Mouse (Mus musculus): ENCODE measurements around the gene Apoa1.
A peak's percentile ranks its signal among the peaks of the same experiment; 100 is the strongest.

Gene Apoa1

DNA sequence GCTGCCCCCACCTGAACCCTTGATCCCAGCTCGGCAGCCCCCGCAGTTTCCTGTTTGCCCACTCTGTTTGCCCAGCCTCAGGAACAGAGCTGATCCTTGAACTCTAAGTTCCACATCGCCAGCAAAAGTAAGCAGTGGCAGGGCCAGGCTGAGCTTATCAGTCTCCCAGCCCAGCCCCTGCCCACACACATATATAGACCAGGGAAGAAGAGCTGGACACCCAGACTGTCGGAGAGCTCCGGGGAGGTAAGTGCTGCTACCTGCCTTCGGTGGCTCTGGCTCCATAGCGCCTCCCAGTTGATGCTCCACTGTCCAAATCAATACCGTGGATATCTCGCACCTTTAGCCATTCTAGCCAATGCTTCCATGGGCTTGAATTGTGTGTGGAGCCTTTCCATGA, at the start of gene Apoa1:
TSS of gene Apoa1 (plus strand) at position 90 of the 400 bp plus-strand sequence.
- DNase-seq: no peak

DNA sequence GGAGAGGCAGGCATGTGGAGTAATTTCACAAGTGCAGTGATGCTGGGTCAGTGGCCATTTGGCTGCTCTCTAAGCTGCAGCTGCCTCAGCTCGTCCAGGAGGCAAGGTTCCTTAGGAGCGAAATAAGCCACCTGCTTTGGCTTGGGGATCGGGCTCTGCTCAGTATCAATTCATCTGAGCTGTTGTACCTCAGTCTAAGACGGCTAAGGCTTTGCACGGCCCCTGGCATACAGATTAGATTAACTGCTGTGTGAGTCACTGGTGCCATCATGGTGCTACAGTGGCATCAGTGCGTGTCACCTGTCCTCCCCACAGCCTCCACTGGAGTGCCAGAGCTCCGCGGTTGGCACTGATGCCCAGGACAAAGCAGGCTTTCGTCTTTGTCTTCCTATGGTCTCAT, 49.8 kb upstream of the Apoa1 start:
- DNase-seq: no peak

DNA sequence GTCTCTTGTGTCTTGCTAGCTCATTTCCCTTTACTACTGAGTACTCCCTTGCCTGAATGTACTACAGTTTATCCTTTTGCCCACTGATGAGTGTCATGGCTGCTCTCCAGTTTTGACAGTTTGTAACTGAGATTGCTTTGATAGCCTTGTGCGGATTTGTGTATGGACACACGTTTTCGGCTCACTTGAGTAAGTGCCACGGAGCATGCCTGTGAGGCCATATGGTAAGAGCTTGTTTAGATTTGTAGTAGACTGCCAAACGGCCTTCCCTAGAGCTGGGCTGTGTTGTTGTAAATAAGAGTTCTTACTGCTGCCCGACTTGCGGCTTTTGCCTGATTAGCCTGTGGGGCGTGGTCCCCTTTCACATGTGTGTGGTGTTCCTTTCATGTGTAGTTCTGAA, 47.1 kb upstream of the Apoa1 start:
- no peak for DNase-seq

- peak in 1 of 2 experiments; percentile 29 for DNase-seq
Observed at GRCm38 (mm10) chr9:46184542-46184941, 43.8 kb upstream of the Apoa1 start.

DNA sequence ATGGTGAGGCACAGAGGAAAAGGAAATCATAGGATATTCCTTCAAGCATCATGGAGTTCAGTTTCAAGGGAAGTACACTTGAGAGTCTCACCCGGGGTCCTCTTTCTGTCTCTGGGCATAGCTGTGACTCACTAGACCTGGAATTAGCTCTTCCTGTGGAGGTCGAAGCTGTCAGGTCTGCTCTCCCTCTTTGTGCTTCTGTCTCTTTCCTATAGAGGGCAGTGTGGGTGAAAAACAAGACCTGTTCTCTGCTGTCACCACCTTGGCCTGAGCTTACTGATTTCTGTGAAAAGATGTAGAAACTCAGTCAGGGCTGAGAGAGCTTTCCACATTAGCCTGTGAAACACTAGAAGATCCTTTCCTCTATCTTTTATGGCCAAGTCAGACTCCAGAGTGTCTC, 43.2 kb upstream of the Apoa1 start:
- peak in 1 of 2 experiments; percentile 37 for DNase-seq

DNA sequence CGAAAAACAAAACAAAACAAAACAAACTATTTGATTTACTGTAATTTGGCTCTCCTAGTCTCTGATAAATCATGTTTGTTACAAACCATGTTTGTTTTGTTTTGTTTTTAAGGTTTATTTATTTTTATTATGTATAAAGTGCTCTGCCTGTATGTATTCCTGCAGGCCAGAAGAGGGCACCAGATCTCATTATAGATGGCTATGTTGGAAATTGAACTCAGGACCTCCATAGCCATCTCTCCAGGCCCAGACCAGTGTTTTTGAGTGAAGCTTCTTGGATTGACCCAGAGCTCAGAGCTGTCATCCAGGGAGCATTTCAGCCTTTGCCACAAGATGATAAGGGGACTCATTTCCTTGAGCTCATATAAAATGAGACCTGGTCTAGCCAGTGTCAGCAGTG, 42.0 kb upstream of the Apoa1 start:
- DNase-seq: no peak

- no peak for DNase-seq
Observed at GRCm38 (mm10) chr9:46188370-46188769, 40.0 kb upstream of the Apoa1 start.

- no peak for DNase-seq
Observed at GRCm38 (mm10) chr9:46188956-46189355, 39.4 kb upstream of the Apoa1 start.

- DNase-seq: no peak
Observed at GRCm38 (mm10) chr9:46189381-46189780, 39.0 kb upstream of the Apoa1 start.

DNA sequence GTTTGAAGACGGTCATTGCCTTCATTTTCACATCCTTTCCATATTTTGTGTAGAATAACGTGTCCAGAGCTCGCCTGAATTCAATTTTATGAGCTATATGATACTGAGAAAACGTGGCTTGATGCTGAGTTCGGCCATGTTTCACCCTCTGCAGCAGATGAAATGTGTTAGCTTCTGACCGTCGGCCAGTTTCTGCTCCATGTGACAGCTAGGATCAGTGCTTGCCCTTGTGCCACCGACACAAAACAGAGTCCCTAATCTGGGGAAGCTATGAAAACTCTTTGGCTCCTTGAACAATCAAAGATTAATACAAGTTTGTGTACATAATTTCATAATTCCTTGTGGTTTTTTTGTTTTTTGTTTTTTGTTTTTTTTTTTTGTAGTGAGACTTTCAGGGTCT, 37.1 kb upstream of the Apoa1 start:
- DNase-seq: peak in 1 of 2 experiments; percentile 27

DNA sequence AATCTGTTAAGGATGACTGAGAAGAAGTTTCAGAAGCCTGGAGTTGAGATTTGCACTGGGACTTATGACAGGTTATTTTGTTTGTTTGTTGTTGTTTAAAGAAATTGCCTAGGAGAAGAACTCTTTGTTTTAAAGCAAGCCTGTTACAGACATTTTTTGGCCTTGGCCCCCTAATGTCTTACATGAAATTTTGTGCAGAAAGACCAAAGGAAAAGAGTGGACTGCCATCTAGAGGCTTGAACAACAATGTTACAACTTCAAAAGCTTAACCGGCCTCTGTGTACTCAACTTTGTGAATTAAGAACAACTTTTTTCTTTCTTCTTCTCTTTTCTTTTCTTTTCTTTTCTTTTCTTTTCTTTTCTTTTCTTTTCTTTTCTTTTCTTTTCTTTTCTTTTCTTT, 36.7 kb upstream of the Apoa1 start:
- no peak for DNase-seq

DNA sequence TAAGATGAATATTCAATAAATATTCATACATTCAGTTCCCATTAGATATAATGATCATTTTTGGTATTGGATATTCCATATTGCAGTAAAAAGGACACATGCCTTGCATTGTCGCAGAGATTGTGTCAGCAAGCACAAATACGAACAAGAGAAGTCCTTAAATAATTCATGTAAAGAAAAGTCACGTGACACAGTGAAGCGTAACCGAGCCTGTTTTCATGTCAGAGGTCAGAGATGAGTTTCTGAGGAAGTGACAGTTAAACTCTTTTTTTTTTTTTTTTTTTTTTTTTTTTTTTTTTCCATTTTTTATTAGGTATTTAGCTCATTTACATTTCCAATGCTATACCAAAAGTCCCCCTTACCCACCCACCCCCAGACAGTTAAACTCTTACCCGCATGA, 35.7 kb upstream of the Apoa1 start:
- DNase-seq: no peak

DNA sequence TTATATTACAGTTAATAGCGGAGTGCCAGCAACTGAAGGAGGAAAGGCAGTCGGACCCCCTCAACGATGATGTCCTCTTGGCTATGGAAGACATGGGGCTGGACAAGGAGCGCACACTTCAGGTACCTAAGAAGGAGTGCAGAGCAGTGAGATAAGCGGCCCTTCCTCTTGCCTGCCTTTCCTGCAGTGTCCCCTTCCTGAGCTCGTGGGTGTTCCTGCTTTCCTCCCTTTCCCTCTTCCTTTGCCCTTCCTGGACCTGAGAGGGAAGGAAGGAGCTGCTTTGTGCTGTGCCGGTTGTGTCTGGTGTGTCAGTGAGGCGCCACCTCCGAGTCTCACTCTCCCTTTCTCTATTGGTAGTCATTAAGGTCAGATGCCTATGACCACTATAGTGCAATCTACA, 33.6 kb upstream of the Apoa1 start:
- no peak for DNase-seq

- no peak for DNase-seq
Observed at GRCm38 (mm10) chr9:46196699-46197169, 31.6 kb upstream of the Apoa1 start.

DNA sequence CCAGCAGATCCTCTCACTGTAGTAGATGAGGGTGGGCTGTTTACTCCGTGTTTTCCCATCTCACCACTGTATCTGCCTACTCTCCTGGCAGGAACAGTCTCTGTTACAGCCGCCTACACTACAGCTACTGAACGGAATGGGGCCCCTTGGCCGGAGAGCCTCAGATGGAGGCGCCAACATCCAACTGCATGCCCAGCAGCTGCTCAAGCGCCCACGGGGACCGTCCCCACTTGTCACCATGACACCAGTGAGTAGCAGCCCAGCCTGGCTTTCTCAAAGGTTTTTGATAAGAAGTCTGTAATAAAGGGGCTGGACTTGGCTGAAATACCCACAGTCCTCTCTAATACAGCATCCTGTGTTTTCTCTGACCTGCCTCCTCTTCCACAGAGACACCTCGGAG, 29.9 kb upstream of the Apoa1 start:
- DNase-seq: no peak

GRCm38 (mm10) chr9:46198936-46199335, 29.4 kb upstream of the Apoa1 start:
- no peak for DNase-seq

DNA sequence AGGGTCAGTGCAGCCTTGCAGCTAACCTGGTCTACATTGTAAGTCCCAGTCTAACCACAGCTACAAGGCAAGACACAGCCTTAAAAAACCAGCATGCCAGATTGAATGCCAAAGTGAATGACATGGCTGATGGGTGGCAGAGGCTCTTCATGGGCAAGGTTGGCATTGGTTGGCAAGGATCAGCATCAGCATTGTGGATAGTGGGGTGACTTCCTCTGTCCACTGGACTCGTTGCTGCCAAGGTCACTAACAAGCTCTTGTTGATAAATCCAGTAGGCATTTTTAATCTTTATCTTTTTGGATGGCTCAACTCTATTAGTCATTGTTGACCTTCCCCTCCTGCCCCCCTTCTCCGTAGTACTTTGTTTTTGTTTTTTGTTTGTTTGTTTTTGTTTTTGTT, 28.8 kb upstream of the Apoa1 start:
- DNase-seq: no peak

DNA sequence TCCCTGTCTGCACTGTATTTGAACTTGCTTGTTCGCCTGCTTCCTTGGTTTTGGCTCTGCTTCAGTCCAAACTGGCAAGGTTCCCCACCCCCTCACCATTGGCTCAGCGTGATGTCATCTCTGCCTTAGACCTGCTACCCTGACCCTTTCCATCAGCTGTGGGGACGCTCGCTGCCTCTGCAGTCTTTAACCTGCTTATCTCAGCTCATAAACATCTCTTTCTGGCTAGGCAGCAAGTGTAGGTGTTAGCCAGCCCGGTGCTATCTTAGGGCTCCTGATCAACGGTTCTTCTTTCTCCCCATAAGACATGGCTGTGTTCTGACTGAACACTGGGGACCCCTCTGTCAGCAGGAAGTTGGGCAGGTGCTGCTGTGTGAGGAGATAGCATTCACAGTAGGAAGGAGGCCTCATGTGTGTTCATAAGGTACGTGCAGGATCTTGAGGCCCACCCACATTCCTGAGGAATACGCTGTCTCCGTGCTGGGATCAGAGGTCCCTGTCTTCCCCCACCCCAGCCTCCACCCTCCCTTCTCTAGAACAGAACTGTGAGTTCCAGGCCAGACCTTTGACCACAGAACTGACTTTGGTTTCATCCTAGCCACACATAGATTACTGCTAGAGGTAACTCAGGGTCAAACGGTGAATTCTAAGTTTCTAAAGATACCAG, 21.4 kb upstream of the Apoa1 start:
- peak in 1 of 2 experiments; percentile 46 for DNase-seq

- no peak for DNase-seq
Observed at GRCm38 (mm10) chr9:46207501-46207869, 20.9 kb upstream of the Apoa1 start.

- DNase-seq: no peak
Observed at GRCm38 (mm10) chr9:46208401-46208974, 19.9 kb upstream of the Apoa1 start.

- no peak for DNase-seq
Observed at GRCm38 (mm10) chr9:46210473-46210872, 17.9 kb upstream of the Apoa1 start.

DNA sequence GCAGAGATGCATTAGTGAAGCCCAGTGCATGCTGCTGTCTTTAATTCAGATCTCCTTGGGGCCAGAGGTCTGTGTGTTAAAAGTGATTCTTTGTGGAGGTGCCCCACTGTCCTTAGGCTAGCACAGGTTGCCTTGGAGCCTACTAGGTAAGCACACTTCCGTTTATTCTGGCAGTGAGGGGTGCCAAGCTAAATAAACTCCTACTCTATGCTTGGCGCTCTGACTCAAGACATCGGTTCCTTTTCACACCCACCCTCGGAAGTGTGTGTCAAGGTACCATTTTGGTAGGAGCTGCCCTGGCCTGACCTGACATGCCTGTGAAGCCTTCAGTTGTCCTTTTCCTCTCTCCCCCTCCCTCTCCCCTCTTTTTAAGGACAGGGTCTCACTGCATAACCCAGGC, 14.1 kb upstream of the Apoa1 start:
- DNase-seq: no peak

GRCm38 (mm10) chr9:46214946-46215337, 13.4 kb upstream of the Apoa1 start:
- DNase-seq: no peak

- DNase-seq: no peak
Observed at GRCm38 (mm10) chr9:46215338-46216322, 12.8 kb upstream of the Apoa1 start.

Data from kidney, postnatal 4 days (tissue).